Mouse (Mus musculus): ENCODE data around the gene Kcmf1.

- TF ChIP-seq EP300 (IDR thresholded peaks at IDR 0.05; ENCODE audit: low read depth), result no peak
- TF ChIP-seq CTCF (IDR thresholded peaks at IDR 0.05; ENCODE audit: low read depth), result no peak
Observed at GRCm38 (mm10) chr6:72947960-72948359, 48.2 kb upstream of the Kcmf1 start.
